Mouse (Mus musculus) MEL (cell line): ENCODE results near the gene Kcnab1. TPM values are rescaled to one million over a fixed set of nuclear protein-coding genes. Genes with fewer than 3 reads are reported as not detected.

ENCODE experiments used
- DNase-seq: peaks from one replicate; pipeline ENCODE4 v3.0.0; 2011; ENCODE audit warnings: low read depth, low spot score
- H3K27ac ChIP-seq: 2 replicates; pipeline ENCODE4 v1.5.1; 2012; ENCODE audit warnings: low read depth, mild to moderate bottlenecking, control low read depth, low read length, moderate library complexity; ENCODE audit not compliant: control insufficient read depth
- H3K27me3 ChIP-seq, 2 experiments: fragments of 150-350 bp in 1 of 2; sonication (generic) in 1 of 2; 2 replicates each; pipeline ENCODE4 v1.6.1; 2012; ENCODE audit warnings: low read length in 2 of 2, mild to moderate bottlenecking in 2 of 2, improper control_type of control experiment in 1 of 2, moderate library complexity in 1 of 2; ENCODE audit not compliant: insufficient read depth in 2 of 2, control insufficient read depth in 1 of 2
- H3K36me3 ChIP-seq, 2 experiments: 2 replicates each; pipeline ENCODE4 v1.6.1; 2012 to 2014; ENCODE audit warnings: low read length in 2 of 2, improper control_type of control experiment in 1 of 2, inconsistent platforms in 1 of 2, mild to moderate bottlenecking in 1 of 2; ENCODE audit not compliant: insufficient read depth in 2 of 2, control insufficient read depth in 1 of 2
- H3K4me1 ChIP-seq, 2 experiments: fragments of 150-350 bp in 1 of 2; sonication (generic) in 1 of 2; 2 replicates each; pipeline ENCODE4 v1.6.1; 2012; ENCODE audit warnings: low read length in 2 of 2, improper control_type of control experiment in 1 of 2, mild to moderate bottlenecking in 1 of 2; ENCODE audit not compliant: insufficient read depth in 2 of 2, control insufficient read depth in 1 of 2
- H3K4me3 ChIP-seq, 2 experiments: fragments of 150-350 bp in 1 of 2; sonication (generic) in 1 of 2; 2 replicates each; pipeline ENCODE4 v1.5.1; 2012; ENCODE audit warnings: low read depth in 2 of 2, low read length in 2 of 2, mild to moderate bottlenecking in 2 of 2, moderate library complexity in 2 of 2, control low read depth in 1 of 2, improper control_type of control experiment in 1 of 2; ENCODE audit not compliant: control insufficient read depth in 1 of 2, insufficient read depth in 1 of 2
- H3K79me2 ChIP-seq: 2 replicates; pipeline ENCODE4 v1.6.1; 2012; ENCODE audit warnings: mild to moderate bottlenecking, low read length, moderate library complexity; ENCODE audit not compliant: control insufficient read depth, poor library complexity, insufficient read depth
- H3K9ac ChIP-seq: 2 replicates; pipeline ENCODE4 v1.6.1; 2012; ENCODE audit warnings: low read depth, mild to moderate bottlenecking, control low read depth, low read length, moderate library complexity; ENCODE audit not compliant: control insufficient read depth, poor library complexity, severe bottlenecking
- H3K9me3 ChIP-seq: fragments of 150-350 bp; sonication (generic); replicated peaks from 2 replicates; pipeline ENCODE4 v1.6.1; 2012; ENCODE audit warnings: mild to moderate bottlenecking, low read length, improper control_type of control experiment, moderate library complexity; ENCODE audit not compliant: insufficient read depth
- BHLHE40 ChIP-seq: IDR thresholded peaks from 2 replicates; pipeline ENCODE4 v1.6.1; 2012; ENCODE audit warnings: low read depth, mild to moderate bottlenecking, inconsistent platforms, low read length, improper control_type of control experiment, borderline replicate concordance
- CHD1 ChIP-seq: IDR thresholded peaks from 2 replicates; pipeline ENCODE4 v1.6.1; 2012; ENCODE audit warnings: low read depth, mild to moderate bottlenecking, inconsistent platforms, low read length, improper control_type of control experiment
- CHD2 ChIP-seq: IDR thresholded peaks from 2 replicates; pipeline ENCODE4 v1.6.1; 2011; ENCODE audit warnings: low read length, improper control_type of control experiment
- E2F4 ChIP-seq: IDR thresholded peaks from 2 replicates; pipeline ENCODE4 v1.6.1; 2011; ENCODE audit warnings: low read depth, low read length, improper control_type of control experiment, borderline replicate concordance
- EP300 ChIP-seq, 2 experiments: IDR thresholded peaks; 2 replicates each; pipeline ENCODE4 v1.6.1; 2011; ENCODE audit warnings: improper control_type of control experiment in 2 of 2, low read length in 2 of 2, low read depth in 1 of 2, mild to moderate bottlenecking in 1 of 2
- ETS1 ChIP-seq: IDR thresholded peaks from 2 replicates; pipeline ENCODE4 v1.6.1; 2012; ENCODE audit warnings: low read depth, mild to moderate bottlenecking, inconsistent platforms, low read length, improper control_type of control experiment, moderate library complexity
- GABPA ChIP-seq: IDR thresholded peaks from 2 replicates; pipeline ENCODE4 v1.6.1; 2012; ENCODE audit warnings: low read depth, mild to moderate bottlenecking, inconsistent platforms, low read length, improper control_type of control experiment, moderate library complexity
- HCFC1 ChIP-seq: IDR thresholded peaks from 2 replicates; pipeline ENCODE4 v1.6.1; 2012; ENCODE audit warnings: low read depth, mild to moderate bottlenecking, inconsistent platforms, low read length, improper control_type of control experiment, moderate library complexity
- KAT2A ChIP-seq: conservative IDR thresholded peaks from 2 replicates; pipeline ENCODE4 v1.6.1; 2012; ENCODE audit warnings: low read depth, low read length, improper control_type of control experiment, inconsistent platforms
- MAFK ChIP-seq: IDR thresholded peaks from 2 replicates; pipeline ENCODE4 v1.6.1; 2011; ENCODE audit warnings: low read depth, mild to moderate bottlenecking, low read length, improper control_type of control experiment, borderline replicate concordance
- MEF2A ChIP-seq: IDR thresholded peaks from 2 replicates; pipeline ENCODE4 v1.6.1; 2014; ENCODE audit warnings: low read depth, mild to moderate bottlenecking, inconsistent platforms, low read length, improper control_type of control experiment; ENCODE audit not compliant: poor library complexity, insufficient replicate concordance, severe bottlenecking; ENCODE audit errors: extremely low read depth
- MYC ChIP-seq: IDR thresholded peaks from 2 replicates; pipeline ENCODE4 v1.6.1; 2011; ENCODE audit warnings: low read depth, mild to moderate bottlenecking, low read length, improper control_type of control experiment, moderate library complexity
- NELFE ChIP-seq: IDR thresholded peaks from 2 replicates; pipeline ENCODE4 v1.6.1; 2011; ENCODE audit warnings: low read depth, low read length, improper control_type of control experiment
- NRF1 ChIP-seq: IDR thresholded peaks from 2 replicates; pipeline ENCODE4 v1.6.1; 2014; ENCODE audit warnings: low read depth, mild to moderate bottlenecking, inconsistent platforms, low read length, improper control_type of control experiment, moderate library complexity; ENCODE audit not compliant: poor library complexity, insufficient read depth, severe bottlenecking
- POLR2A ChIP-seq, 2 experiments: IDR thresholded peaks; 2 replicates each; pipeline ENCODE4 v1.6.1; 2011 to 2012; ENCODE audit warnings: low read length in 2 of 2, mild to moderate bottlenecking in 2 of 2, control low read depth in 1 of 2, improper control_type of control experiment in 1 of 2, low read depth in 1 of 2, moderate library complexity in 1 of 2; ENCODE audit not compliant: control insufficient read depth in 1 of 2, insufficient read depth in 1 of 2, poor library complexity in 1 of 2
- POLR2AphosphoS5 ChIP-seq: IDR thresholded peaks from 2 replicates; pipeline ENCODE4 v1.6.1; 2012; ENCODE audit warnings: low read depth, borderline replicate concordance, mild to moderate bottlenecking, inconsistent platforms, low read length, moderate library complexity, mixed read lengths
- RAD21 ChIP-seq: IDR thresholded peaks from 2 replicates; pipeline ENCODE4 v1.6.1; 2011; ENCODE audit warnings: mild to moderate bottlenecking, low read depth, low read length, improper control_type of control experiment
- RCOR1 ChIP-seq: IDR thresholded peaks from 2 replicates; pipeline ENCODE4 v1.6.1; 2012; ENCODE audit warnings: low read depth, mild to moderate bottlenecking, inconsistent platforms, low read length, improper control_type of control experiment
- SIN3A ChIP-seq: IDR thresholded peaks from 2 replicates; pipeline ENCODE4 v1.6.1; 2012; ENCODE audit warnings: low read length, improper control_type of control experiment, inconsistent platforms
- SMC3 ChIP-seq: IDR thresholded peaks from 2 replicates; pipeline ENCODE4 v1.6.1; 2011; ENCODE audit warnings: low read depth, low read length, improper control_type of control experiment
- TAL1 ChIP-seq: IDR thresholded peaks from 2 replicates; pipeline ENCODE4 v1.6.1; 2012; ENCODE audit warnings: mild to moderate bottlenecking, inconsistent platforms, low read length, moderate library complexity, mixed read lengths
- TBP ChIP-seq: IDR thresholded peaks from 2 replicates; pipeline ENCODE4 v1.8.0; 2011; ENCODE audit warnings: low read depth, low read length, improper control_type of control experiment
- TCF12 ChIP-seq: IDR thresholded peaks from 2 replicates; pipeline ENCODE4 v1.6.1; 2014; ENCODE audit warnings: low read depth, mild to moderate bottlenecking, inconsistent platforms, low read length, improper control_type of control experiment, moderate library complexity
- UBTF ChIP-seq: IDR thresholded peaks from 2 replicates; pipeline ENCODE4 v1.6.1; 2012; ENCODE audit warnings: low read depth, mild to moderate bottlenecking, inconsistent platforms, low read length, improper control_type of control experiment, moderate library complexity, borderline replicate concordance; ENCODE audit not compliant: insufficient read depth
- ZC3H11A ChIP-seq: IDR thresholded peaks from 2 replicates; pipeline ENCODE4 v1.6.1; 2012; ENCODE audit warnings: low read depth, mild to moderate bottlenecking, inconsistent platforms, low read length, improper control_type of control experiment
- ZMIZ1 ChIP-seq: IDR thresholded peaks from 2 replicates; pipeline ENCODE4 v1.6.1; 2012; ENCODE audit warnings: low read depth, mild to moderate bottlenecking, inconsistent platforms, low read length, improper control_type of control experiment, moderate library complexity
- polyA plus RNA-seq, 2 experiments: library from polyadenylated mRNA; stranded (reverse) in 1 of 2; unstranded in 1 of 2; fragments of >175 nt in 1 of 2; fragments of >200 nt in 1 of 2; gene quantifications; 2 replicates each; pipeline versions ENCODE4 v1.2.1 to v1.2.4; 2012; ENCODE audit warnings: low replicate concordance in 2 of 2, low read depth in 1 of 2; ENCODE audit not compliant: insufficient read length in 2 of 2, insufficient read depth in 1 of 2, missing spikeins in 1 of 2
- total RNA-seq: library from RNA; depleted of rRNA; stranded (reverse); fragments of 300-350 nt; gene quantifications from 2 replicates; pipeline ENCODE4 v1.2.3, GENCODE M21; 2012

Kcnab1 gene
- total and polyA plus RNA-seq, 3 experiments = 0.06 to 0.08 TPM; not detected in 1

DNA sequence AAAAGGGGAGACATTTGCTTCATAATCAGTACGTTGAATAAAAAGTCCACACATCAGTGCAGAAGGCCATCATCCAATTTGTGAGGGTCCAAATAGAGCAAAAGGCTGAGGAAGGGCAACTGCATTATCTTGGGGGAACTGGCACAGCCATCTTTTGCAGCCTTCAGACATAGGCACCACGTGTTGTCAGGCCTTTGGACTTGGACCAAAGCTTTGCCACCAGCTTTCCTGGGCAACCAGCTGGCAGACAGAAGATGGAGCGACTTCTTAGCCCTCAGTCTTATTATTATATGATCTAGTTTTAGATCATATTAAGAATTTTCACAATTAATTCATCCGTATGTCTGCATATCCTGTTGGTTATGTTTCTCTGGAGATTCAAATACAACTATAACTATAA is 296.6 kb downstream of the Kcnab1 start:
- no peak overlapping the region for H3K9ac ChIP-seq
- no peaks in the 10 kb centered on the region for H3K9me3 ChIP-seq
- peaks cover 0 to 5% of the 10 kb centered on the region in 2 experiments; a peak in 1 of 4 replicates for H3K36me3 ChIP-seq
- H3K4me1 ChIP-seq = peaks cover 3 to 4% of the 10 kb centered on the region in 2 experiments; a peak in 3 of 4 replicates
- H3K27me3 ChIP-seq = no peaks in the 10 kb centered on the region
- no peak overlapping the region for H3K4me3 ChIP-seq
- TF ChIP-seq TBP = no peak
- TF ChIP-seq E2F4 = no peak
- no peak for TF ChIP-seq SMC3
- no peak for TF ChIP-seq TCF12
- H3K79me2 ChIP-seq = no peaks in the 10 kb centered on the region
- H3K27ac ChIP-seq = no peak overlapping the region
- no peak for DNase-seq

GRCm38 (mm10) chr3:65407891-65408290 is 298.7 kb downstream of the Kcnab1 start:
- no peaks in the 10 kb centered on the region for H3K27me3 ChIP-seq
- H3K36me3 ChIP-seq = no peaks in the 10 kb centered on the region
- H3K27ac ChIP-seq = no peak overlapping the region
- H3K9ac ChIP-seq = no peak overlapping the region
- H3K79me2 ChIP-seq = no peaks in the 10 kb centered on the region
- no peaks in the 10 kb centered on the region for H3K9me3 ChIP-seq
- DNase-seq = no peak
- TF ChIP-seq POLR2AphosphoS5 = no peak
- TF ChIP-seq RAD21 = no peak
- TF ChIP-seq NRF1 = no peak
- TF ChIP-seq MAFK = no peak
- no peak for TF ChIP-seq BHLHE40
- TF ChIP-seq ZMIZ1 = no peak
- no peak overlapping the region for H3K4me3 ChIP-seq
- no peaks in the 10 kb centered on the region for H3K4me1 ChIP-seq

GRCm38 (mm10) chr3:65416571-65416970 is 307.4 kb downstream of the Kcnab1 start:
- Histone ChIP-seq H3K4me3 (no peak overlapping the region), H3K27ac (no peak overlapping the region), H3K9me3 (no peaks in the 10 kb centered on the region), H3K27me3 (no peaks in the 10 kb centered on the region), H3K4me1 (peaks cover 8 to 13% of the 10 kb centered on the region in 2 experiments), H3K79me2 (no peaks in the 10 kb centered on the region), H3K9ac (no peak overlapping the region), H3K36me3 (peaks cover 0 to 15% of the 10 kb centered on the region in 2 experiments; a peak in 2 of 4 replicates)
- no peak for DNase-seq
- TF ChIP-seq ZC3H11A (no peak), POLR2AphosphoS5 (no peak), ETS1 (no peak), KAT2A (no peak), SIN3A (no peak), TBP (no peak), HCFC1 (no peak), BHLHE40 (no peak), GABPA (no peak), MEF2A (no peak), EP300 (IDR thresholded peaks at IDR 0.05; ENCODE audit: low read depth in 1 of 2, low read length in 2 of 2) (no peak), NELFE (no peak), CHD1 (no peak), TAL1 (no peak), UBTF (no peak), MYC (no peak), CHD2 (no peak), POLR2A (IDR thresholded peaks at IDR 0.05; ENCODE audit: control insufficient read depth in 1 of 2, insufficient read depth in 1 of 2, low read depth in 1 of 2, low read length in 2 of 2, poor library complexity in 1 of 2) (no peak), RCOR1 (no peak)
